Mouse (Mus musculus): Measurements from ENCODE around the gene Ust.
A peak's percentile ranks its signal among the peaks of the same experiment; 100 is the strongest.
"Not testable (repeated sequence)": the region's sequence is repeated elsewhere in the genome, so short reads cannot be mapped to it uniquely, and the experiment has no call there.

The Ust gene

GRCm38 (mm10) chr10:8518141-8519013, at the start of gene Ust:
Ust (minus strand) TSS chr10:8518825.
- DNase-seq (ENCODE audit: extremely low spot score, low spot score) = peak; percentile 86

GRCm38 (mm10) chr10:8561366-8561765, 42.7 kb upstream of the Ust start:
- DNase-seq (ENCODE audit: extremely low spot score, low spot score) = no peak

GRCm38 (mm10) chr10:8559566-8559965, 40.9 kb upstream of the Ust start:
- DNase-seq (ENCODE audit: extremely low spot score, low spot score) = not testable (repeated sequence)

- not testable (repeated sequence) for DNase-seq (ENCODE audit: extremely low spot score, low spot score)
Observed at GRCm38 (mm10) chr10:8552239-8552638, 33.6 kb upstream of the Ust start.

- DNase-seq (ENCODE audit: extremely low spot score, low spot score) = not testable (repeated sequence)
Observed at GRCm38 (mm10) chr10:8551601-8552000, 33.0 kb upstream of the Ust start.

- no peak for DNase-seq (ENCODE audit: extremely low spot score, low spot score)
Observed at GRCm38 (mm10) chr10:8541514-8541913, 22.9 kb upstream of the Ust start.

GRCm38 (mm10) chr10:8535445-8535844, 16.8 kb upstream of the Ust start:
- DNase-seq (ENCODE audit: extremely low spot score, low spot score) = no peak

- no peak for DNase-seq (ENCODE audit: extremely low spot score, low spot score)
Observed at GRCm38 (mm10) chr10:8531651-8532050, 13.0 kb upstream of the Ust start.

GRCm38 (mm10) chr10:8530505-8531051, 12.0 kb upstream of the Ust start:
- DNase-seq (ENCODE audit: extremely low spot score, low spot score) = no peak

GRCm38 (mm10) chr10:8529173-8529572, 10.5 kb upstream of the Ust start:
- no peak for DNase-seq (ENCODE audit: extremely low spot score, low spot score)

- DNase-seq (ENCODE audit: extremely low spot score, low spot score) = no peak
Observed at GRCm38 (mm10) chr10:8525354-8525753, 6.7 kb upstream of the Ust start.

- DNase-seq (ENCODE audit: extremely low spot score, low spot score) = no peak
Observed at GRCm38 (mm10) chr10:8521536-8521935, 2.9 kb upstream of the Ust start.

GRCm38 (mm10) chr10:8520766-8521395, 2.3 kb upstream of the Ust start:
- no peak for DNase-seq (ENCODE audit: extremely low spot score, low spot score)

- DNase-seq (ENCODE audit: extremely low spot score, low spot score) = peak; percentile 66
Observed at GRCm38 (mm10) chr10:8519014-8519491, 428 bp upstream of the Ust start.

GRCm38 (mm10) chr10:8517591-8518140, 959 bp downstream of the Ust start:
- DNase-seq (ENCODE audit: extremely low spot score, low spot score) = peak; percentile 59

GRCm38 (mm10) chr10:8516916-8517524, 1.6 kb downstream of the Ust start:
- DNase-seq (ENCODE audit: extremely low spot score, low spot score) = no peak

GRCm38 (mm10) chr10:8513690-8514089, 4.9 kb downstream of the Ust start:
- DNase-seq (ENCODE audit: extremely low spot score, low spot score) = no peak

- DNase-seq (ENCODE audit: extremely low spot score, low spot score) = no peak
Observed at GRCm38 (mm10) chr10:8512222-8512621, 6.4 kb downstream of the Ust start.

GRCm38 (mm10) chr10:8511760-8512159, 6.9 kb downstream of the Ust start:
- no peak for DNase-seq (ENCODE audit: extremely low spot score, low spot score)

- no peak for DNase-seq (ENCODE audit: extremely low spot score, low spot score)
Observed at GRCm38 (mm10) chr10:8506247-8506573, 12.4 kb downstream of the Ust start.

GRCm38 (mm10) chr10:8505346-8506246, 13.0 kb downstream of the Ust start:
- DNase-seq (ENCODE audit: extremely low spot score, low spot score) = no peak

Data from neural tube, embryonic 10.5 days (tissue).